Mouse (Mus musculus): ENCODE data around the gene Usmg5.

DNA sequence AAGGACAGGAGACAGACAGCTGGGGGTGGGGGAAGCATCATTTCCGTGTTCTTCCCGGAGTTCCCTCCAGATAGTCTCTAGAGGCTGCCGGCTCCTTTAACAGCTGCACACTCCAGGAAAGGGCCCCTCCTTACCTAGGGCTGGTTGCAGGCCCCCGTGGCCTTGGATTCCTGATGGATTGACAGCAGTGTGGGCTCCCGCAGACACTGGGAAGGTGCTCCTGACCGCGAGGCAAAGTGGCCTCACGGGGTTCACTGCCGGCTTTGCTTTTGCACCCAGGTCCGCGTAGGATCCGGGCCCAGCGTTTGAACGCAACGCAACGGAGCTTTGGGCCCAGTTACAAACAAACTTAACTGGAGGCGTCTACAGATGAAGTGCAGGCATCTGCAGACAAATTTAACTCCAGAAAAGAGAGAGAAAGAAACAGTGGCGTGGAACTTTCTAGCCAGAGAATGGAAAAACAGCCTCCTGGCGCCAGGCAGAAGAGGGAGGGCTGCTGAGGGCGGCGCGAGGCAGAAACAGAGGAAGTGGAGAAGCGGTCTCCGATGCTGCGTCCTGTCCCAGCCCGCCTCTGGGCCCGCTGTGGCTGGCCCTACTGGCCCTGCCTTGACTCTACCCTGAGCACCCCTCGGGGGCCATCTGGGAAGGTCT, 47.4 kb upstream of the Usmg5 start, which contains the start of gene Calhm2:
- TF ChIP-seq CTCF (IDR thresholded peaks at IDR 0.05; ENCODE audit: insufficient read depth, low read length) = no peak
- TF ChIP-seq POLR2A (IDR thresholded peaks at IDR 0.05; ENCODE audit: borderline replicate concordance, extremely low read depth, low read depth, low read length) = peak; percentile 60; the same call in 1 of the 2 replicates
